Mouse (Mus musculus): Measurements from ENCODE around the gene Bphl.
"Not testable (repeated sequence)": the region's sequence is repeated elsewhere in the genome, so short reads cannot be mapped to it uniquely, and the experiment has no call there.

Gene Bphl

DNA sequence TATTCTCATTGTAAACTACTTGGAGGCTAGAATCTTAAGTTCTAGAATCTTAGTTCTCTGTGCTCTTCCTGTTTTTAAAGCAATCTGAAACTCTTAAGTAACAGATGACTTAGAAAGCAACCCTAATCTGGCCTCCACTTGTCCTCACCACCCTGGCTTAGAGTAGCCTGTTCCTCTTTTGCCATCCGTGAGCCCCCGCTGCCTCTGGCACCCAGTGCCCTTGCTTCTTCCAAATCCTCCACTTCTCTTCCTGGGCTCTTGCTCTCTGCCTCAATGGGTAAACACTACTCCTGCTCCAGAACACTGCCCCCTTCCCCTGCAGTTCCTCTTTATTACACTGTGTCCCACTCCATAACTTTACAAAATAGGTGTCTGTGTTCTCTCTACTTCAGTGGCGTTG is 14.3 kb downstream of the Bphl start:
- no peak for DNase-seq (ENCODE audit: low read depth)

- DNase-seq (ENCODE audit: low read depth) = no peak
Observed at GRCm38 (mm10) chr13:34053673-34054282, 16.4 kb downstream of the Bphl start.

- no peak for DNase-seq (ENCODE audit: low read depth)
Observed at GRCm38 (mm10) chr13:34054391-34054790, 17.0 kb downstream of the Bphl start.

GRCm38 (mm10) chr13:34054983-34055382 is 17.6 kb downstream of the Bphl start:
- no peak for DNase-seq (ENCODE audit: low read depth)

GRCm38 (mm10) chr13:34057252-34057651 is 19.9 kb downstream of the Bphl start:
- DNase-seq (ENCODE audit: low read depth) = no peak

DNA sequence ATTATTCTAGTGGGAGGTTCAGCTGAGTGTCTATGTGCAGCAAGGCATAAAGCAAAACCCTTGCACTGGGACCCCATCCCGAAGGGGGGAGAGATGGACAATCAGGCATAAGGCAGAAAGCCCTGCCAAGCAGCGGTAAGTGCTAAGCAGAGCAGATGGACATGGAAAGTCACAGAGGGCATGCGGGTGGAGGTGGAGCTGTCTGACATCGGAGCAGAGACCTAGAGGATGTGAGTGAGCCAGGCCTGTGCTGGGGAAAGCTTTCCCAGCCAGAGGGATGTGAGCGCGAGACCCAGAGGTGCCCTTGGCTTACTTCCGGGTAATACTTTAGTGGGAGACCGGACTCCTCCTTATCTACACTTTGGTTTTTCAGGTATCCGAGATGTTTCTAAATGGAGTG is 22.7 kb downstream of the Bphl start:
- DNase-seq (ENCODE audit: low read depth) = no peak

- no peak for DNase-seq (ENCODE audit: low read depth)
Observed at GRCm38 (mm10) chr13:34062466-34062865, 25.1 kb downstream of the Bphl start.

DNA sequence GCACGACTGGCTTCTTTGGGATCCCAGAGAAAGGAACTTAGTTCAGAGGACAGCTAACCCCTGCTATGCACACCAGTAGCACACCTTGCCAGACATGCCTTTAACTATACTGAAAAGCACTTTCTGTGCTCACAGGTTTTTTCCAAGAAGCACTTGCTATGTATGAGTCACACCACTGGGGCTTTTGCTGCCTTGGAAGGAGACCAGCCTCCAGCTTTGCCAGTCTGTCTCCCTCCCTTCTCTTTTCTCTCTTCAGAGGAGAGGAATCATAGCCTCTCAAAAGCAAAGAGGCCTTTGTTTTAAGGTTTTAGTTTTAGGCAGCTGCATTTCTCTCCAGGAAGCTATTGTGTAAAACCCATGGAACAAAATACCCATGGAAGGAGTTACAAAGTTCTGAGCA is 29.0 kb downstream of the Bphl start:
- no peak for DNase-seq (ENCODE audit: low read depth)

GRCm38 (mm10) chr13:34070296-34070695 is 32.9 kb downstream of the Bphl start:
- no peak for DNase-seq (ENCODE audit: low read depth)

GRCm38 (mm10) chr13:34071836-34072235 is 34.4 kb downstream of the Bphl start:
- DNase-seq (ENCODE audit: low read depth) = no peak

DNA sequence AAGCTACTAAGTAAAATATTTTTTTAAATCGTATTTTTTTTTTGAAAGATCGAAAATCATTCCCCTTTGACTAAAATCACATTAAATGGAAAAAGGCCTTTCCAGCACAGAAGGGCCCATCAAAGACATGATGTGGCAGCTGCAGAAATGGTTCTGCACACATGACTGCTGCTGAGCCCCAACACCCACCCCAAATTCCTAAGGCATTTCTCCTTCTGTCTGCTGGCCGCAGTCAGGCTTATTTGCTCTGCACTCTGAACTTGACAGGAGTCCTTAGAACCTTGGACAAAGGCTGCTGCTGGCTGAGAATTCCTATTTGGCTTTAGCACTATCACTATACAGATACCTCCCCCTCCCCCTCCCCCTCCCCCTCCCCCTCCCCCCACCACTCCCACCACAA is 35.5 kb downstream of the Bphl start:
- DNase-seq (ENCODE audit: low read depth) = no peak

- DNase-seq (ENCODE audit: low read depth) = not testable (repeated sequence)
Observed at GRCm38 (mm10) chr13:34074441-34074840, 37.0 kb downstream of the Bphl start.

GRCm38 (mm10) chr13:34075893-34076292 is 38.5 kb downstream of the Bphl start:
- DNase-seq (ENCODE audit: low read depth) = not testable (repeated sequence)

GRCm38 (mm10) chr13:34076561-34077491 is 39.4 kb downstream of the Bphl start:
- no peak for DNase-seq (ENCODE audit: low read depth)

DNA sequence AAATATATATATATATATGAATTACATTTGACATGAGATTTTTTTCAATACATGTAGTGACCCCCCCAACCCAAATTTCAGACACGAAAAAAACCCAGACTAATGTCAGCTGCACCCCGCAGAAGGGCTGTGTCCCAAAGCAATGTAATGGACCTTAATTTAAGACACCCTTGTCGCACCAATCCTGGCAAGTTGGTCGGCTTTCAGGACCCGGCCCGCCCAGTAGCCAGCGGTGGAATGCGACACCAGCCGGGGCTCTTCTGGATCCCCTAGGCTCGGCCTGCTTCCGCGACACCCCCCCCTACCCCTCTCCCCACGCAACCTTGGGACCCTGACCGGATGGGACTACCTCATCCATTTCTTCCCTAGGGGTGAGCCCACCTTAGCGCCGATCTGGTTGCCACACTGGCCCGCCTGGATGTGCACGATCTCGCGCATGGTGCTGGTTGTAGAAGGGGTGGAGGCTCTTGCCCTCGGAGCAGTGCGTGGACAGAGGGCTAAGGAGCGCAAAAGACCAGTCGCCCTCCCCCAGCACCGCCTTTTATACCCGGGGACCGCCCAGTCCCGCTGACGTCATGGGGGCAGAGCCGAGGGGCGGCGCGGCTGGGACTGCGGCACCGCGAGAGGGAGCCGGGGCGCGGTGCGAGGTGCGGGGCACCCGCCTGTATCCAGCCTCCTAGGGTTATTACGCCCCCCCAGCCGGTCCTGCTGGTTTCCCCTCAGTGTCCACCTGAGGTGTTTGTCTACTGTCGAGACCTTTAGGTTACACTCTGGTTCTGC is 40.3 kb downstream of the Bphl start, which contains the start of gene Tubb2a:
Gene Tubb2a, minus strand, starts transcription at position 516 of the 780 bp plus-strand sequence.
- peak; percentile 92 for DNase-seq (ENCODE audit: low read depth)

- no peak for DNase-seq (ENCODE audit: low read depth)
Observed at GRCm38 (mm10) chr13:34078500-34079280, 41.3 kb downstream of the Bphl start.

DNA sequence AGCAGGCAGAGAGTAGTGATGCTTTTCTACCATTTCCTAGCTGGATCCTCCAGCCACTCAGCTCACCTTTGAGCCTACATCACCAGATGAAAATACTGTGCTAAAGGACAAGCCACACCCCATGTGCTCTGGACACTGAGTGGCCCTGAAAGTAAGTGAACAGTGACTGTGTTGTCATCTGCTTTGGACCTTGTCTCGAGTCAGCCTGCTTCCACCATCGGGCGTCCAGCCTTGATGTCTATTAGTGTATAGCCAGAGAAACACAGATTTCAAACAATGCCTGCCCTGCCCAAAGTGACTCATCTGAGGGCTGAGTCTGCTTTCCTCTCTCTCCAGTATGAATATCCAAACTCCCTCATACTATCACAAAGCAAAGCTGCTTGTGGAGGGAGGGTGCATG is 42.4 kb downstream of the Bphl start:
- no peak for DNase-seq (ENCODE audit: low read depth)

DNA sequence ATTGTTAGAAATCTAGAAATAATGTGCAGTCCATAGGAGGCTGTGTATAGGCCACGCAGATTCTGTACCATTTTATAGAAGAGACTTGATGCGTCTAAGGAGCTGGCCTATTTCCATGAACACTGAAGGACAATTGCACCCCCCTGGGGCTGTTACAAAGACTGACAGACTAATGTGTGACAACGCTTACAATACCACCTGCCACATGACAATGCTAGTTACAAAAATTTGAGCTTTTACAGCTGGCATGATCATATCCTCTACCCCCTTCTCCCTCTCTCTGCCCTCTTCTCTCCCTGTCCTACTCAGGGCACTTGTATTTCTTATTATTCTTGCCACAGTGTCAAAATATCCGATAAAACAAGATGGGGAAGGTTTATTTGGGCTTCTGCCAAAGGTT is 44.5 kb downstream of the Bphl start:
- no peak for DNase-seq (ENCODE audit: low read depth)

DNA sequence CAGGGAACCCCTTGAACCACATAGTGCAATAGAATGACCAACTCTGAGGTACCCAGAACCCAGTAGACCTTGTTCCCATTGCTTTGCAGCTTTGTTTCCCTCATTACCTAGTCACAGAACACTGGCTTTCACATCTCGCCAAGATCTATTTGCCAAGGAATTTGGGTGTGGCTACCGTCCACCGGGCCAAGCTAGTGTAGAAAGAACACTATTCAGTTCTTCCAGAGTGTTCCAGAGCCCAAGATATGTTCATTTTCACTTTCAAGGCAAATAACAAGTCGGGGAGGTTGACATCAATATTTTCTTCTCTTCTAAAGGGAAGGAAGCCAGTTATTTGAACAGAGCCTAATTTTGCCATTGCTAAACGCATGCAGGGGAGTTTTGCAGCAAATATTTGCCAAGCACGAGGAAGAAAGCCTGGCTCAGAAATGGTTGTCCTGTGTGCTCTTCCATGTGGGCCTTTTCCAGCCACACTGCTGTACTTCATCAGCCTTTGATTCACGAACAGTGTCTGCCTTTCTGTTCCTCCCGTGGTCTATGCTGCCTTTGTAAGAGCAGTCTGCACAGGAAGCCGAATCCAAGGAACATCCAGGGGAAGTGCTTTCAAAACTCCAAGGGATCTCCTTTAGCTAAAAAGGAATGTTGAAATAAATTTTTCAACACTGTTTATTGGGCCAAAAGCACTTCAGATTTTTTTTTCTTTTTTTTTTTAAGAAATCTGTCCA is 46.8 kb downstream of the Bphl start:
- DNase-seq (ENCODE audit: low read depth) = no peak

- DNase-seq (ENCODE audit: low read depth) = no peak
Observed at GRCm38 (mm10) chr13:34087052-34087812, 49.8 kb downstream of the Bphl start.

Measured in induced T-regulatory cell, adult 2 months (primary cell).